Mouse (Mus musculus): ENCODE data around the gene Vmn2r39. TPM values are rescaled to one million over a fixed set of nuclear protein-coding genes. Genes with fewer than 3 reads are reported as not detected.
"Not testable (repeated sequence)": the region's sequence is repeated elsewhere in the genome, so short reads cannot be mapped to it uniquely, and the experiment has no call there.

The Vmn2r39 gene
- total RNA-seq (2021): not detected

- DNase-seq (ENCODE audit: extremely low spot score in 1 of 2, low spot score in 1 of 2): not testable (repeated sequence)
Observed at GRCm38 (mm10) chr7:9030698-9031097, at the start of gene Vmn2r39. Gene Vmn2r39 (minus strand): TSS chr7:9030798.

- DNase-seq (ENCODE audit: extremely low spot score in 1 of 2, low spot score in 1 of 2): not testable (repeated sequence)
Observed at GRCm38 (mm10) chr7:9065353-9065752, 34.8 kb upstream of the Vmn2r39 start.

Other genes with a start within 250 kb of the Vmn2r39 start
- not detected for gene Vmn2r40, start 99.4 kb downstream of the Vmn2r39 start, total RNA-seq (2021)
- not detected for gene Vmn2r38, start 67.1 kb upstream of the Vmn2r39 start, total RNA-seq (2021)
- not detected for gene Vmn2r37, start 192.9 kb upstream of the Vmn2r39 start, total RNA-seq (2021)

All from layer of hippocampus, postnatal 25 days (tissue).